9 mouse cellular contexts compared by ENCODE assay signal in the genomic region with DNA sequence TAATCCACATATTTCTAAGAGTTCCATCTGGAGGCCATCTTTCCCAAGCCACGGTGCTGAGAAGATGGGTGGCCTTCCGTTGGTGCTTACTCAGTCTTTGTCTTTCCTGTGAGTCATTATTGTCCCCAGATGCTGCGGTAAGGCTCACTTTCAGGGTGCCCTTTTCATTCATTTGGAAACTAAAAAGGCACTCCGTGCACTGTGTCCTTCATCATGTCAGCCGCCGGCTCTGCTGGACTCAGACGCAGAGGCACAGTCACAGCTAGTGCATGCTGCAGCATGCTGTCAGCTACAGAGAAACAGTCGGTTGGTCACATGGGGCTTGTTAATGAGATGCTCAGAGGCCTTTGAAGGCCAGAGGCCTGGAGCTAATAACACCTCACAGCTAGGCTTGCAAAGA. TPM values are rescaled to one million over a fixed set of nuclear protein-coding genes. Genes with fewer than 3 reads are reported as not detected.
DNase-seq lines count a peak whose midpoint lies in the region; ATAC-seq and TF ChIP-seq lines count a peak whose summit lies in the region.
"Had no signal": no experiment of that assay in that cellular context is flagged by ENCODE, and none has a peak within 500 bp of the region (broad histone marks: within the 10 kb centered on the region; RNA-seq: fewer than 3 reads in every experiment).

No protein-coding gene starts in this region.

- peak overlapping the region; percentile 26; the same call in 1 of the 2 replicates for H3K4me2 ChIP-seq in forebrain, embryonic 15.5 days (replicated peaks)
- no peak overlapping the region for H3K4me2 ChIP-seq in limb, embryonic 14.5 days (replicated peaks; ENCODE audit: low read depth, low read length, severe bottlenecking)
- no peak overlapping the region for H3K4me2 ChIP-seq in kidney, embryonic 15.5 days

- H3K9ac ChIP-seq in forebrain, embryonic 15.5 days (replicated peaks) = no peak overlapping the region
- H3K9ac ChIP-seq in limb, embryonic 14.5 days (ENCODE audit: low read depth, low read length, severe bottlenecking) = no peak overlapping the region
- H3K9ac ChIP-seq in kidney, embryonic 15.5 days = no peak overlapping the region

- DNase-seq in adrenal gland, adult (ENCODE audit: inconsistent age in 2 of 2, low spot score in 1 of 2) = peak; percentile 73 to 85
- no peak for DNase-seq in adrenal gland, postnatal 4 days (ENCODE audit: low spot score in 2 of 2)
- DNase-seq in limb, embryonic 14.5 days (ENCODE audit: low spot score) = peak; percentile 6
- DNase-seq in retina, embryonic 14.5 days (ENCODE audit: low spot score) = peak; percentile 69
- DNase-seq in gastrocnemius, adult 2 months = no peak
- no peak for DNase-seq in thymus, postnatal 10 days (ENCODE audit: low spot score in 2 of 2)

- TF ChIP-seq POLR2A in limb, embryonic 14.5 days (IDR thresholded peaks at IDR 0.05; ENCODE audit: borderline replicate concordance, extremely low read depth, insufficient read depth, insufficient read length) = no peak

- H3K4me1 ChIP-seq in forebrain, embryonic 15.5 days = peaks cover 6% of the 10 kb centered on the region; the same call in 1 of the 2 replicates
- H3K4me1 ChIP-seq in limb, embryonic 14.5 days (ENCODE audit: control insufficient read depth, insufficient read depth, low read length) = peaks cover 10% of the 10 kb centered on the region; the same call in 1 of the 2 replicates
- no peaks in the 10 kb centered on the region for H3K4me1 ChIP-seq in kidney, embryonic 15.5 days

- TF ChIP-seq CTCF in gastrocnemius, adult 2 months (IDR thresholded peaks at IDR 0.05) = no peak

- no peak overlapping the region for H3K4me3 ChIP-seq in forebrain, embryonic 15.5 days
- no peak overlapping the region for H3K4me3 ChIP-seq in limb, embryonic 14.5 days (replicated peaks; ENCODE audit: low read length)
- H3K4me3 ChIP-seq in kidney, embryonic 15.5 days (replicated peaks) = no peak overlapping the region
- H3K4me3 ChIP-seq in gastrocnemius, adult 2 months = no peak overlapping the region
- H3K4me3 ChIP-seq: erythroblast, embryonic 14.5 days had no signal

- ATAC-seq in forebrain, embryonic 15.5 days (replicated peaks) = peak; percentile 80
- ATAC-seq in limb, embryonic 14.5 days (ENCODE audit: low FRiP score, low read depth) = no peak
- ATAC-seq in kidney, embryonic 15.5 days (replicated peaks; ENCODE audit: low FRiP score) = no peak

- H3K27ac ChIP-seq in forebrain, embryonic 15.5 days (replicated peaks) = peak overlapping the region; percentile 42
- H3K27ac ChIP-seq in limb, embryonic 14.5 days (replicated peaks; ENCODE audit: low read depth, low read length) = no peak overlapping the region
- H3K27ac ChIP-seq in kidney, embryonic 15.5 days = no peak overlapping the region
- no peak overlapping the region for H3K27ac ChIP-seq in gastrocnemius, adult 2 months

- WGBS in forebrain, embryonic 15.5 days = 5% methylated on average over 8 of the region's 8 CpGs
- WGBS in limb, embryonic 14.5 days = 7% methylated on average over 8 of the region's 8 CpGs
- 36% methylated on average over 8 of the region's 8 CpGs for WGBS in kidney, embryonic 15.5 days

- no peaks in the 10 kb centered on the region for H3K27me3 ChIP-seq in forebrain, embryonic 15.5 days
- H3K27me3 ChIP-seq in limb, embryonic 14.5 days (ENCODE audit: control insufficient read depth, insufficient read depth, low read length) = no peaks in the 10 kb centered on the region
- H3K27me3 ChIP-seq in kidney, embryonic 15.5 days = no peaks in the 10 kb centered on the region

- intact Hi-C loops in gastrocnemius, adult 2 months (cut with DNase I) = no loop called here

- no peaks in the 10 kb centered on the region for H3K9me3 ChIP-seq in forebrain, embryonic 15.5 days
- H3K9me3 ChIP-seq in limb, embryonic 14.5 days (ENCODE audit: control insufficient read depth, low read length) = no peaks in the 10 kb centered on the region
- H3K9me3 ChIP-seq in kidney, embryonic 15.5 days (replicated peaks) = no peaks in the 10 kb centered on the region

- H3K36me3 ChIP-seq in forebrain, embryonic 15.5 days = no peaks in the 10 kb centered on the region
- no peaks in the 10 kb centered on the region for H3K36me3 ChIP-seq in limb, embryonic 14.5 days (ENCODE audit: control insufficient read depth, insufficient read depth, low read length)
- H3K36me3 ChIP-seq in kidney, embryonic 15.5 days = no peaks in the 10 kb centered on the region

RNA-seq across cellular contexts. Expression of a gene that starts 19.7 kb away (rescaled TPM):
- total RNA-seq in adrenal gland, postnatal 4 days (2021) = 10 to 100 TPM; 19.8 to 21.2 TPM
- polyA plus RNA-seq in forebrain, embryonic 15.5 days (2015; fragmentation: Nextera tagmentation; extraction: Ambion mirVana) = 7.2 TPM in 2 replicates
- 2.9 and 3.5 TPM in 2 replicates for polyA plus RNA-seq in limb, embryonic 14.5 days (2012; rRNA removed)
- polyA plus RNA-seq in limb, embryonic 14.5 days (2014; fragmentation: Nextera tagmentation; extraction: Ambion mirVana) = 4.6 and 4.7 TPM in 2 replicates
- 3.4 and 3.5 TPM in 2 replicates for polyA plus RNA-seq in kidney, embryonic 15.5 days (2015; fragmentation: Nextera tagmentation; extraction: Ambion mirVana)
- total RNA-seq in gastrocnemius, adult 2 months (2021) = 1 to 10 TPM; 7.8 to 9.8 TPM
- polyA plus RNA-seq: erythroblast, embryonic 14.5 days had no signal

Comparison
In these comparisons a context has a peak if more than half of its experiments do, and no peak if none do; other contexts are left out.
1. DNase-seq: peak in adrenal gland, adult (2 of 2), limb, embryonic 14.5 days (single experiment) and retina, embryonic 14.5 days (single experiment); none in adrenal gland, postnatal 4 days (0 of 2), gastrocnemius, adult 2 months (single experiment) and thymus, postnatal 10 days (0 of 2).